29 mouse cellular contexts compared by ENCODE assay signal in genomic region chr1:151887631-151888030, GRCm38 (mm10).
A peak's percentile ranks its signal among the peaks of the same experiment; 100 is the strongest.
DNase-seq lines count a peak whose midpoint lies in the region; ATAC-seq and TF ChIP-seq lines count a peak whose summit lies in the region.
"Had no signal": no experiment of that assay in that cellular context is flagged by ENCODE, and none has a peak within 500 bp of the region (broad histone marks: within the 10 kb centered on the region; RNA-seq: fewer than 3 reads in every experiment).

No protein-coding gene starts in this region.

- no peak for TF ChIP-seq CTCF in lung, embryonic 14.5 days (IDR thresholded peaks at IDR 0.05; ENCODE audit: low read depth)
- TF ChIP-seq CTCF in lung, adult 2 months (IDR thresholded peaks at IDR 0.05; ENCODE audit: insufficient read depth, low read length), result no peak

- peaks cover 62% of the 10 kb centered on the region for H3K4me1 ChIP-seq in embryonic facial prominence, embryonic 13.5 days
- H3K4me1 ChIP-seq in embryonic facial prominence, embryonic 10.5 days, result peaks cover 16% of the 10 kb centered on the region; the same call in 1 of the 2 replicates
- H3K4me1 ChIP-seq in heart, embryonic 14.5 days (ENCODE audit: control insufficient read depth in 2 of 2, insufficient read depth in 2 of 2, low read length in 2 of 2), result peaks cover 36 to 49% of the 10 kb centered on the region in 2 experiments
- peaks cover 24% of the 10 kb centered on the region for H3K4me1 ChIP-seq in lung, embryonic 14.5 days (ENCODE audit: insufficient read depth)
- no peaks in the 10 kb centered on the region; the same call in none of the 2 replicates for H3K4me1 ChIP-seq in lung, adult 2 months (ENCODE audit: control insufficient read depth, insufficient read depth, low read length)
- peaks cover 52% of the 10 kb centered on the region for H3K4me1 ChIP-seq in limb, embryonic 14.5 days (ENCODE audit: control insufficient read depth, insufficient read depth, low read length)

- no peak for TF ChIP-seq POLR2A in lung, adult 2 months (IDR thresholded peaks at IDR 0.05; ENCODE audit: borderline replicate concordance, extremely low read depth, low read depth, low read length)
- TF ChIP-seq POLR2A in limb, embryonic 14.5 days (IDR thresholded peaks at IDR 0.05; ENCODE audit: borderline replicate concordance, extremely low read depth, insufficient read depth, insufficient read length), result no peak

- no peak for ATAC-seq in embryonic facial prominence, embryonic 13.5 days (ENCODE audit: insufficient number of reproducible peaks, insufficient read depth, low FRiP score, low TSS enrichment, low read depth)
- ATAC-seq in heart, embryonic 14.5 days (ENCODE audit: insufficient number of reproducible peaks, insufficient read depth, low FRiP score, low read depth), result no peak
- ATAC-seq in lung, embryonic 14.5 days (ENCODE audit: insufficient read depth), result peak; percentile 4; the same call in 1 of the 2 replicates
- ATAC-seq in limb, embryonic 14.5 days (ENCODE audit: low FRiP score, low read depth), result no peak
- ATAC-seq: activated CD4-positive, CD25-positive, alpha-beta regulatory T cell, adult 4 months; forebrain, embryonic 15.5 days; lung, postnatal 0 days had no signal

- no peak overlapping the region for H3K4me3 ChIP-seq in embryonic facial prominence, embryonic 13.5 days
- H3K4me3 ChIP-seq in embryonic facial prominence, embryonic 10.5 days, result no peak overlapping the region
- H3K4me3 ChIP-seq in heart, embryonic 14.5 days (ENCODE audit: control insufficient read depth in 1 of 2, insufficient read depth in 1 of 2, low read depth in 1 of 2, low read length in 2 of 2), result no peak overlapping the region
- no peak overlapping the region for H3K4me3 ChIP-seq in lung, embryonic 14.5 days (ENCODE audit: low read depth, low read length)
- no peak overlapping the region for H3K4me3 ChIP-seq in lung, adult 2 months (replicated peaks; ENCODE audit: extremely low read depth, low read depth, low read length)
- no peak overlapping the region for H3K4me3 ChIP-seq in limb, embryonic 14.5 days (replicated peaks; ENCODE audit: low read length)
- H3K4me3 ChIP-seq: forebrain, embryonic 10.5 days; forebrain, embryonic 15.5 days; heart, embryonic 12.5 days; hindbrain, embryonic 13.5 days; layer of hippocampus, adult 2 months; left cerebral cortex, adult 2 months; neural tube, embryonic 15.5 days had no signal

- peak overlapping the region; percentile 27; the same call in 1 of the 2 replicates for H3K4me2 ChIP-seq in embryonic facial prominence, embryonic 13.5 days
- peak overlapping the region; percentile 9; the same call in 1 of the 2 replicates for H3K4me2 ChIP-seq in heart, embryonic 14.5 days (ENCODE audit: low read length)
- H3K4me2 ChIP-seq in lung, embryonic 14.5 days, result peak overlapping the region; percentile 35
- no peak overlapping the region for H3K4me2 ChIP-seq in limb, embryonic 14.5 days (replicated peaks; ENCODE audit: low read depth, low read length, severe bottlenecking)
- H3K4me2 ChIP-seq: forebrain, embryonic 15.5 days; heart, embryonic 12.5 days; hindbrain, embryonic 13.5 days; neural tube, embryonic 15.5 days had no signal

- no peak for DNase-seq in embryonic facial prominence, embryonic 10.5 days (ENCODE audit: low spot score)
- no peak for DNase-seq in heart, adult 9 months (ENCODE audit: low spot score in 2 of 2)
- peak; percentile 87 for DNase-seq in lung, embryonic 14.5 days
- no peak for DNase-seq in lung, adult 2 months
- peak; percentile 35 for DNase-seq in limb, embryonic 14.5 days (ENCODE audit: low spot score)
- DNase-seq in natural killer cell, adult 2 months (ENCODE audit: low spot score in 2 of 2), result no peak
- DNase-seq: cerebellum, adult 18-20 months; cerebellum, postnatal 14 days; heart, postnatal 4 days; kidney, adult 2 months; kidney, postnatal 36 days; liver; midbrain, embryonic 14.5 days; right cerebral cortex, postnatal 25 days; thymus, adult 18-20 months; thymus, postnatal 25 days had no signal

- no peaks in the 10 kb centered on the region for H3K9me3 ChIP-seq in embryonic facial prominence, embryonic 13.5 days
- no peaks in the 10 kb centered on the region for H3K9me3 ChIP-seq in embryonic facial prominence, embryonic 10.5 days
- H3K9me3 ChIP-seq in heart, embryonic 14.5 days (ENCODE audit: control insufficient read depth, low read length), result no peaks in the 10 kb centered on the region
- no peaks in the 10 kb centered on the region for H3K9me3 ChIP-seq in lung, embryonic 14.5 days (ENCODE audit: low read depth, low read length)
- no peaks in the 10 kb centered on the region for H3K9me3 ChIP-seq in limb, embryonic 14.5 days (ENCODE audit: control insufficient read depth, low read length)
- H3K9me3 ChIP-seq: forebrain, embryonic 10.5 days; forebrain, embryonic 15.5 days; heart, embryonic 12.5 days; hindbrain, embryonic 13.5 days; neural tube, embryonic 15.5 days had no signal

- peak overlapping the region; percentile 83 for H3K27ac ChIP-seq in embryonic facial prominence, embryonic 13.5 days
- no peak overlapping the region for H3K27ac ChIP-seq in embryonic facial prominence, embryonic 10.5 days (replicated peaks)
- 0 out of 4 replicates have a peak overlapping the region, but pooled peaks of 1 of the 2 experiments have one; percentile 33 for H3K27ac ChIP-seq in heart, embryonic 14.5 days (replicated peaks in 1 of 2; ENCODE audit: control insufficient read depth in 1 of 2, insufficient read depth in 1 of 2, low read depth in 2 of 2, low read length in 2 of 2)
- H3K27ac ChIP-seq in lung, embryonic 14.5 days (ENCODE audit: low read depth), result peak overlapping the region; percentile 86
- H3K27ac ChIP-seq in limb, embryonic 14.5 days (replicated peaks; ENCODE audit: low read depth, low read length), result peak overlapping the region; percentile 49; the same call in 1 of the 2 replicates
- H3K27ac ChIP-seq: forebrain, embryonic 10.5 days; forebrain, embryonic 15.5 days; hindbrain, embryonic 13.5 days; layer of hippocampus, adult 2 months; left cerebral cortex, adult 2 months; liver, embryonic 14.5 days; neural tube, embryonic 15.5 days had no signal

- no peaks in the 10 kb centered on the region for H3K27me3 ChIP-seq in embryonic facial prominence, embryonic 13.5 days
- H3K27me3 ChIP-seq in embryonic facial prominence, embryonic 10.5 days (replicated peaks; ENCODE audit: low read depth, poor library complexity, severe bottlenecking), result no peaks in the 10 kb centered on the region
- no peaks in the 10 kb centered on the region for H3K27me3 ChIP-seq in heart, embryonic 14.5 days (ENCODE audit: control insufficient read depth, insufficient read depth, low read length)
- H3K27me3 ChIP-seq in lung, embryonic 14.5 days (ENCODE audit: insufficient read depth, low read length), result no peaks in the 10 kb centered on the region
- no peaks in the 10 kb centered on the region for H3K27me3 ChIP-seq in limb, embryonic 14.5 days (ENCODE audit: control insufficient read depth, insufficient read depth, low read length)
- H3K27me3 ChIP-seq: CH12.LX; forebrain, embryonic 15.5 days; heart, embryonic 12.5 days; hindbrain, embryonic 13.5 days; neural tube, embryonic 15.5 days had no signal

- 35% methylated on average over 5 of the region's 5 CpGs for WGBS in embryonic facial prominence, embryonic 13.5 days
- WGBS in embryonic facial prominence, embryonic 10.5 days, result 87% methylated on average over 5 of the region's 5 CpGs
- WGBS in heart, embryonic 14.5 days, result 39% methylated on average over 5 of the region's 5 CpGs
- WGBS in lung, embryonic 14.5 days, result 41% methylated on average over 5 of the region's 5 CpGs
- WGBS in lung, adult 2 months, result 57% methylated on average over 5 of the region's 5 CpGs
- 43% methylated on average over 5 of the region's 5 CpGs for WGBS in limb, embryonic 14.5 days

- H3K36me3 ChIP-seq in embryonic facial prominence, embryonic 13.5 days, result no peaks in the 10 kb centered on the region
- H3K36me3 ChIP-seq in embryonic facial prominence, embryonic 10.5 days (replicated peaks), result peaks cover 5% of the 10 kb centered on the region; the same call in 1 of the 2 replicates
- H3K36me3 ChIP-seq in heart, embryonic 14.5 days (ENCODE audit: control insufficient read depth, insufficient read depth, low read length), result peaks cover 4% of the 10 kb centered on the region; the same call in 1 of the 2 replicates
- H3K36me3 ChIP-seq in lung, embryonic 14.5 days (ENCODE audit: insufficient read depth), result no peaks in the 10 kb centered on the region
- H3K36me3 ChIP-seq in limb, embryonic 14.5 days (ENCODE audit: control insufficient read depth, insufficient read depth, low read length), result no peaks in the 10 kb centered on the region
- H3K36me3 ChIP-seq: forebrain, embryonic 15.5 days; neural tube, embryonic 15.5 days had no signal

- no peak overlapping the region for H3K9ac ChIP-seq in embryonic facial prominence, embryonic 13.5 days
- no peak overlapping the region for H3K9ac ChIP-seq in heart, embryonic 14.5 days (ENCODE audit: low read length)
- H3K9ac ChIP-seq in lung, embryonic 14.5 days, result no peak overlapping the region
- no peak overlapping the region for H3K9ac ChIP-seq in limb, embryonic 14.5 days (ENCODE audit: low read depth, low read length, severe bottlenecking)
- H3K9ac ChIP-seq: forebrain, embryonic 15.5 days; heart, embryonic 12.5 days; hindbrain, embryonic 13.5 days; liver, embryonic 14.5 days; neural tube, embryonic 15.5 days had no signal

Comparison
In these comparisons a context has a peak if more than half of its experiments do, and no peak if none do; other contexts are left out.
1. DNase-seq: peak in lung, embryonic 14.5 days (single experiment) and limb, embryonic 14.5 days (single experiment); none in embryonic facial prominence, embryonic 10.5 days (single experiment), heart, adult 9 months (0 of 2), lung, adult 2 months (single experiment) and natural killer cell, adult 2 months (0 of 2).